Mouse (Mus musculus): ENCODE data around the gene Evc.

Gene Evc

GRCm38 (mm10) chr5:37312980-37313722, 23.5 kb downstream of the Evc start:
- no peak for DNase-seq (ENCODE audit: extremely low read depth, insufficient read length, low spot score)

DNA sequence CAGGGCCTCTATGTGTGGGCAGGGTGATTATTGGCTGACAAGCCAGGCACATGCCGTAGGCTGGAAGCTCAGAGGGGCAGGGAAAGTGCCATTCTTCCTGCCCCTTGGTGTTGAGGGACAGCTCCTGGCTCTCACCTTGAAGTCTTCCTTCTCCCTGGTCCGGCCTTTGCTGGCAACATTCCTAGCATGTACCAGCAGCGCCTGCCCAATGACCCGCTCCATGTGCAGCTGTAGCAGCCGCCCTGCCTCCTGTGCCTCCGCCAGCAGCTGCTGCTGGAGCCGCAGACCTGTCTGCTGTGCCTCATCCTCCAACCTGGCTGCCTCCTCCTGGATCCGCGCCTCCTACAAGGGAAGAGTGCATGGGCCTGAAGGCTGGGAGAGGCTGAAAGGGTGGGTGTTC, 26.7 kb downstream of the Evc start:
- DNase-seq (ENCODE audit: extremely low read depth, insufficient read length, low spot score), result no peak

- DNase-seq (ENCODE audit: extremely low read depth, insufficient read length, low spot score), result no peak
Observed at GRCm38 (mm10) chr5:37298370-37298769, 38.3 kb downstream of the Evc start.

DNA sequence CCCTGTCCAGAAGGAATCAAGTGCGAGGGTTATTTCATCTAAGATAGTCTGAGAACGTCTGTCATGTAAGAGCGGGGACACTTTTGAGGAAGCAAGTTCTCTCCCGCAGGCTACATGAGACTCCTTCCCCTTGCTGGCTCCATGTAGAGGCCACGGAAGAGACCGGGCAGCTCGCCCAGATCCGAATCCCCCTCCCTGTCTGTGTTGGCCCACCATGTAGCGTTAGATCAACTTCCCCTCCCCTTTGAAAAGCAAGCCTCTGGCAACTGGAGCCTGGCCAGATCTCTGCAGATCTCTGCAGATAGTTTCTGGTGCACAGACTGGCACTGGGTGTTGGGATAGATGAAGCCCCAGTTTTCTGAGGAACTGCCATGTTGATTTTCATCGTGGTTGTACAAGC, 40.0 kb downstream of the Evc start:
- no peak for DNase-seq (ENCODE audit: extremely low read depth, insufficient read length, low spot score)

DNA sequence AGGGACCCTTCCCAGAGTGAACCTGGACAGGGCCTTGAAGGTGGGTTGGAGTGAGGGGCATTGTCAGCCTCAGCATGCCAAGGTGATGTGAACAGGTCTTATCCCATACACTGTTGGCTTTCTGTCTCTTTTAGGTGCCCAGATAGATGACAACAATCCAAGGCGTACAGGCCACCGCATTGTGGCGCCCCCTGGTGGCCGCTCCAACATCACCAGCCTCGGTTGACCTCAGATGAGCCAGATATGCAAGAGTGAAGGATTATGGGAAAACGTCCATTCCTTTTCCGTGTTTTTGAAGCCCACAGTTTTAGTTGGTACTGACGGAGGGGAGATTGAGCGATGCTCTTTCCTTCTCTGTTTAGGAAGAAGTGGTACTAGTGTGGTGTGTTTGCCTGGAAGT, 45.7 kb downstream of the Evc start:
- no peak for DNase-seq (ENCODE audit: extremely low read depth, insufficient read length, low spot score)

- DNase-seq (ENCODE audit: extremely low read depth, insufficient read length, low spot score), result no peak
Observed at GRCm38 (mm10) chr5:37289236-37289635, 47.5 kb downstream of the Evc start.

DNA sequence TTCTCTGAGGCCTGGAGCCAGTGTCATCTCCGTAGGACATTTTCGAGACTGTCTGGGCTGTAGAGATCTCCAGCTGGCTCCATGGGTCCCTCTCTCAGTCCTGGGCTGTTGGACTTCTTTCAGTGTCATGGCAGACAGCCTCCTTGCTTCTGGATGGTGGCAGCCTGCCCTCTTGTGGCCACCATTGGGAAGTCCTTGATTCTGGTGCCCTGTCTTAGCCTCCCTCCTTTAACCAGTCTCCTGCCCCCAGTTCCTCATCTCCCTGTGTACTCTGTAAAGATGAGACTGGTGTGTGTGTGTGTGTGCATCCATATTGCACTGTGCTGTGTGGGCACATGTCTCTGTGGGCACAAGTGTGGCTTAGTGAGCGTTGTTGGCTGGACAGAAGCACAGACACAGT, 48.3 kb downstream of the Evc start:
- no peak for DNase-seq (ENCODE audit: extremely low read depth, insufficient read length, low spot score)

DNA sequence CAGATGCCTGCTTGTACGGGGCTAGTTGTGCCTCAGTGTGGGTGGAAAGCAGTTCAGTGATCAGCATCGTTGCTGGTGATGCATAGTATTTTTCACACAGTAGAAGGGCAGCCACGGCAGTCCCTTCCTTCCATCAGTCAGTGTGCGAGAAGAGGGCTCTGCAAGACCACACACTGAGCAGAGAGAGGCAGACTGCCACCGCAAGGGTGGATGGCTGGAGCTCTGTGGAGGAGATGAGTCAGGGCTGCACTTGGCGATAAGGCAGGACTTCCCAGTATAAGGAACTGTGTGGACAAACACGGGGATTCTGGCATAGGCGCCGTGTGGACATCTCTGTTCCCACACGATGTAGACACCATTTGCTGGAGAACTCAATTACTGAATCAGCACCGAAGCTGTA, 55.7 kb downstream of the Evc start:
- no peak for DNase-seq (ENCODE audit: extremely low read depth, insufficient read length, low spot score)

GRCm38 (mm10) chr5:37263816-37264215, 72.9 kb downstream of the Evc start:
- DNase-seq (ENCODE audit: extremely low read depth, insufficient read length, low spot score), result no peak

DNA sequence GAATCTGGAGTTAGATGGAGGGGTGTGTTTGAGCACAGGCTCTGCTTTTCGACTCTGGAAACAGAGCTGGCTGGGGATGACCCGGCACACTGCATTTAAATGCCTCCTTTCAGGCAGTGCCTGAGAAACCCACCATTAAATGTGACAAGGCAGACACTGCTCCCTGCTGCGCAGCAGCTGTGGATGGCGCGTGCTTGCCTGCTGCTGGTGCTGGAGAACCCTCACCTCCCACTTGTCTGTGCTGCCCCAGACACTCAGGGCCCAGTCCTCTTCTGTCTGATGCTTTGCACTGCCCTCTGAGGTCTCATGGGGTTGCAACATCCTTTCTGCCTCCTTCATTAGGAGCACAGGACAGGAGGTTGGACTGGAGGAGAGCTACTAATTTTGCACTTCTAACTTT, 75.0 kb downstream of the Evc start:
- no peak for DNase-seq (ENCODE audit: extremely low read depth, insufficient read length, low spot score)

DNA sequence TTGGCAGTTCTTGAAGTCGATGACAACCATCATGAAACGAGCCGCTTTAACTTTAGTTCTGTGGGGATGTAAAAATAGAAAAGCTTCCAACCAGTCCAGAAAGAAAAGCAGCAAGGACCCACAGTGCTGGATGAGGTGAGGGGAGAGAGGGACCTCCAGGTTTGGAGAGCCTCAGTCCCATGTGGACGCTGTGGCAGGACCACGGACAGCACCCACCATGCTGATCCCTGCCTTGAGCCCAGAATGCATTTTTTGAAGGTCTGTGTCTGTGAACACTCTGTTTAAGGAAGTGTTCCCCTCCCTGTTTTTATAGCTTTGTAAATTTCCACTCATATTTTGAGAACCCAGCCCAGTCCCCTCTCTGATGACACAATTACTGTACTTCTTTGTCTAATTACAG, 79.5 kb downstream of the Evc start:
- DNase-seq (ENCODE audit: extremely low read depth, insufficient read length, low spot score), result no peak

- no peak for DNase-seq (ENCODE audit: extremely low read depth, insufficient read length, low spot score)
Observed at GRCm38 (mm10) chr5:37256823-37257222, 79.9 kb downstream of the Evc start.

DNA sequence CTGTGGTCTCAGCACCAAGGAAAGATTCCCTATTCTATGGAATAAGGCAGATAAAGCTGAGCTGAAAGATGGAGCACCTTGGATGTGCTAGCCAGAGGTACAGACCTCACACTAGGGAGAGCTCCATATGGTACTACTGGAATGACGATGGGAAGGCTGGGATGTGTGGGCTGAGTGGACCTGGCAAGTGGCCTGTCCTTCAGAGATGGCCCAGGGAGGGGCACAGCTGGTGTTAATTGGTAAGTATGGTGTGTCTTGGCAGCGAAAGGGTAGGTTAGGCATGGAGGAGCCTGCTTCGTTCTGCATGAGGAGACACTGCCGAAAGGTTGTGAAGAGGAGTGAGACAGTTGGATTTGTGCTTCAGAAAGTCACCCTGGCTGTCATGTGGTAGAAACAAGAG, 82.2 kb downstream of the Evc start:
- no peak for DNase-seq (ENCODE audit: extremely low read depth, insufficient read length, low spot score)

GRCm38 (mm10) chr5:37252101-37252804, 84.4 kb downstream of the Evc start:
- no peak for DNase-seq (ENCODE audit: extremely low read depth, insufficient read length, low spot score)

GRCm38 (mm10) chr5:37251596-37251995, 85.1 kb downstream of the Evc start:
- no peak for DNase-seq (ENCODE audit: extremely low read depth, insufficient read length, low spot score)

- no peak for DNase-seq (ENCODE audit: extremely low read depth, insufficient read length, low spot score)
Observed at GRCm38 (mm10) chr5:37248870-37249269, 87.8 kb downstream of the Evc start.

- no peak for DNase-seq (ENCODE audit: extremely low read depth, insufficient read length, low spot score)
Observed at GRCm38 (mm10) chr5:37247456-37247855, 89.2 kb downstream of the Evc start.

DNA sequence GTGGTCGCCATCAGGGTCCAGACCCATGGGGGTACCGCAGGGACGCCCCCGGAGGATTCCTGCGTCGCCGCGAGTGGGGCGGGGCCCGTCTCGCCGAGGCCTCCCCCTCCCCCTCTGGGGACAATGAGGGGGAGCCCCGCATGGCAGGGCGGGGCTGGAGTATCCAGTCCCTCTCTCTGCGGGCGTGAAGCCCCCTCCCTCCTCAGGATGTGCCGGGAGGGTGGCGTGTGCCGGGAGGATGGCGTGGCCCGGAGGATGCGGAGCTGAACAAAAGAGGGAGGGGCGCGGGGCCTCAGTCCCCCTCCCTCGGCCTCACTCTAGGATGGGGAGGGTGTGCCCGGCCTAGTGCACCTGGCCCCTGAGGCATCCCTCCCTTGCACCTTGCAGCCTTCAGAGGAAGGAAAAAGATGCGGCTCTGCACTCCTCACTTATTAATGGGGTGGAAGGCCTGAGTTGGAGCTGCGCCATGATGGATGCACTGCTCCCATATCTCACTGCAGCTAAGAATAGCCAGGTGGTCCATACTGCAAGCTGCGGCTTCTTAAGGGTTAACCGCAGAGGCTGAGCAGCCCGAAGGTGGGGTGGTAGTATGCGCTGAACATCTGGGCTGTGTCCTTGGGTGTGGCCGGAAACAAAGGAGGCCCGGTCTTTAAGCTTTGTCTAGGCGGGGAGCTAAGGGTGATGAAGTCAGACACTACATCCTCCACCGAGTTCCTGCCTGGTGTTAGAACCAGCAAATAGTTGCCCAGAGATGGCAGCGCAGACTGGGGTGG, 90.4 kb downstream of the Evc start:
- no peak for DNase-seq (ENCODE audit: extremely low read depth, insufficient read length, low spot score)

GRCm38 (mm10) chr5:37245651-37246050, 91.0 kb downstream of the Evc start:
- no peak for DNase-seq (ENCODE audit: extremely low read depth, insufficient read length, low spot score)

GRCm38 (mm10) chr5:37244666-37245242, 91.9 kb downstream of the Evc start:
- DNase-seq (ENCODE audit: extremely low read depth, insufficient read length, low spot score), result no peak

DNA sequence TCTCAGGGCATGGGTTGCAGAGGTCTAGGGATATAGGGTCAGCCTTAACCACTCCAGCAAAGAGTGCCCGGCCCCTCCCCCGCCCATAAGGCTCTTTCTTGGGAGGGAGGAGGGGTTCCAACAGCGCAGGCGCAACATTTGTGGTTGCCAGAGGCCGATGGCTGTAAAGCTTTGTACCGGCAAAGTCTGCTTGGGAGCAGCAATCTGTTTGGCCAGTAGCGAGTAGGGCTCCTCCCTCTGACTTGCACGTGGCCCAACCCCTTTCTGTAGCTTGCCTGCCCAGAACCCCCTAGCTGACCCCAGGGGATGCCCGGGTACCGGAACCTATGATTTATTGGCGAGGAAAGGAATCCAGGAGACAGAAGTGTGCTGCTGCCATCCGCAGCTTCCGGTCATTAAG, 92.5 kb downstream of the Evc start:
- no peak for DNase-seq (ENCODE audit: extremely low read depth, insufficient read length, low spot score)

All from 3134 (cell line).